Mouse (Mus musculus): ENCODE results near the gene Ednra.
A peak's percentile ranks its signal among the peaks of the same experiment; 100 is the strongest.

The Ednra gene

GRCm38 (mm10) chr8:77724046-77724930 is at the start of gene Ednra:
TSS of gene Ednra (minus strand) at chr8:77724464.
- DNase-seq (ENCODE audit: low spot score) = peak; percentile 54

- DNase-seq (ENCODE audit: low spot score) = no peak
Observed at GRCm38 (mm10) chr8:77773831-77774230, 49.6 kb upstream of the Ednra start.

- DNase-seq (ENCODE audit: low spot score) = no peak
Observed at GRCm38 (mm10) chr8:77773256-77773655, 49.0 kb upstream of the Ednra start.

- DNase-seq (ENCODE audit: low spot score) = no peak
Observed at GRCm38 (mm10) chr8:77772210-77772886, 48.1 kb upstream of the Ednra start.

- DNase-seq (ENCODE audit: low spot score) = no peak
Observed at GRCm38 (mm10) chr8:77770966-77771365, 46.7 kb upstream of the Ednra start.

GRCm38 (mm10) chr8:77768916-77769315 is 44.7 kb upstream of the Ednra start:
- no peak for DNase-seq (ENCODE audit: low spot score)

GRCm38 (mm10) chr8:77764253-77764652 is 40.0 kb upstream of the Ednra start:
- DNase-seq (ENCODE audit: low spot score) = no peak

GRCm38 (mm10) chr8:77762967-77763366 is 38.7 kb upstream of the Ednra start:
- no peak for DNase-seq (ENCODE audit: low spot score)

- DNase-seq (ENCODE audit: low spot score) = peak; percentile 14
Observed at GRCm38 (mm10) chr8:77755441-77755840, 31.2 kb upstream of the Ednra start.

- DNase-seq (ENCODE audit: low spot score) = no peak
Observed at GRCm38 (mm10) chr8:77753796-77754195, 29.5 kb upstream of the Ednra start.

- DNase-seq (ENCODE audit: low spot score) = no peak
Observed at GRCm38 (mm10) chr8:77752041-77752440, 27.8 kb upstream of the Ednra start.

- DNase-seq (ENCODE audit: low spot score) = no peak
Observed at GRCm38 (mm10) chr8:77750407-77750806, 26.1 kb upstream of the Ednra start.

- DNase-seq (ENCODE audit: low spot score) = no peak
Observed at GRCm38 (mm10) chr8:77744476-77744875, 20.2 kb upstream of the Ednra start.

GRCm38 (mm10) chr8:77742395-77742794 is 18.1 kb upstream of the Ednra start:
- no peak for DNase-seq (ENCODE audit: low spot score)

- no peak for DNase-seq (ENCODE audit: low spot score)
Observed at GRCm38 (mm10) chr8:77741050-77741777, 16.9 kb upstream of the Ednra start.

- DNase-seq (ENCODE audit: low spot score) = no peak
Observed at GRCm38 (mm10) chr8:77738419-77738818, 14.2 kb upstream of the Ednra start.

- DNase-seq (ENCODE audit: low spot score) = no peak
Observed at GRCm38 (mm10) chr8:77737327-77737726, 13.1 kb upstream of the Ednra start.

GRCm38 (mm10) chr8:77733792-77734191 is 9.5 kb upstream of the Ednra start:
- DNase-seq (ENCODE audit: low spot score) = no peak

GRCm38 (mm10) chr8:77732964-77733363 is 8.7 kb upstream of the Ednra start:
- no peak for DNase-seq (ENCODE audit: low spot score)

- no peak for DNase-seq (ENCODE audit: low spot score)
Observed at GRCm38 (mm10) chr8:77725406-77725805, 1.1 kb upstream of the Ednra start.

GRCm38 (mm10) chr8:77723534-77724045 is 674 bp downstream of the Ednra start:
- DNase-seq (ENCODE audit: low spot score) = peak; percentile 28

GRCm38 (mm10) chr8:77723018-77723417 is 1.2 kb downstream of the Ednra start:
- no peak for DNase-seq (ENCODE audit: low spot score)

Data from lung, postnatal 25 days (tissue).